Mouse (Mus musculus) thymus, postnatal 36 days (tissue): Measurements from ENCODE around the gene Uhrf2.
"Not testable (repeated sequence)": the region's sequence is repeated elsewhere in the genome, so short reads cannot be mapped to it uniquely, and the experiment has no call there.

Source experiments
- DNase-seq, 2 experiments: peaks; one replicate each; pipeline ENCODE4 v3.0.0; 2022; ENCODE audit warnings: mixed read lengths in 2 of 2

Gene Uhrf2

DNA sequence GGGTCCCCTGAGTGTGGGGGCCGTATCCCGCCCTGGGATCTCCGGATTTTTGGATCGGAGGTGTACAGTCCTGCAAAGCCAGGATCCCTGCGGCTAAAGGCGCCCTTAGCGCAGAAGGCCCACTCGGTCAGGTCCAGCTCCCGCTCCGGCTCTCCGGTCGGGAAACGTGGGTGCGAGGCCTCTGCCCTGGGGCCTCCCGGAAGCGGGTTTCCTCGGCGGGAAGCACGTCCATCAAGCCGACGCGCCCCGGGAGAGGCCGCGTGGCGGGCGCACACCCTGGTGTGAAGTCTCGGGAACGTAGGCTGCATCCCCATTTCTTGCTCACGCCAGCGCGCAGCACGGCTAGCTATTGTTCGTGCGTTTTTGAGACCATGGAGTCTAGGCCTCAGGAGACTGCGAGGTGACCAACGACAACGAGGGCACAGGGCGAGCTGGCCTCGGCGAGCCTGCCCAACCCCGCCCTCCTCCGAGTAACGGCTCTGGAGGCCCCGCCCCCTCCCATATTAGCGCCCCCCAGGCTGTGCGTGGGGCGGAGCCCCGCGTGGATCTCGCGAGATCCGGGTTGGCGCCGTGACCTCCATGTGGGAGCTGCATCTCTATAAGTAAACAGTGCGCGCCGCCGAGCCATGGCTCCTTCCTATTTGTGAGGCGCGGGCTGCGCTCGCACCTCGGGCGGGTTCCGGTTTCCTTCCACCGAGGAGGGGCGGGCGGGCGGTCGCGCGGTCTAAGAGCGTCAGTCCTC, at the start of gene Uhrf2:
Uhrf2 (plus strand) TSS at position 620 of the 742 bp plus-strand sequence.
- DNase-seq, result peak; percentile 97

DNA sequence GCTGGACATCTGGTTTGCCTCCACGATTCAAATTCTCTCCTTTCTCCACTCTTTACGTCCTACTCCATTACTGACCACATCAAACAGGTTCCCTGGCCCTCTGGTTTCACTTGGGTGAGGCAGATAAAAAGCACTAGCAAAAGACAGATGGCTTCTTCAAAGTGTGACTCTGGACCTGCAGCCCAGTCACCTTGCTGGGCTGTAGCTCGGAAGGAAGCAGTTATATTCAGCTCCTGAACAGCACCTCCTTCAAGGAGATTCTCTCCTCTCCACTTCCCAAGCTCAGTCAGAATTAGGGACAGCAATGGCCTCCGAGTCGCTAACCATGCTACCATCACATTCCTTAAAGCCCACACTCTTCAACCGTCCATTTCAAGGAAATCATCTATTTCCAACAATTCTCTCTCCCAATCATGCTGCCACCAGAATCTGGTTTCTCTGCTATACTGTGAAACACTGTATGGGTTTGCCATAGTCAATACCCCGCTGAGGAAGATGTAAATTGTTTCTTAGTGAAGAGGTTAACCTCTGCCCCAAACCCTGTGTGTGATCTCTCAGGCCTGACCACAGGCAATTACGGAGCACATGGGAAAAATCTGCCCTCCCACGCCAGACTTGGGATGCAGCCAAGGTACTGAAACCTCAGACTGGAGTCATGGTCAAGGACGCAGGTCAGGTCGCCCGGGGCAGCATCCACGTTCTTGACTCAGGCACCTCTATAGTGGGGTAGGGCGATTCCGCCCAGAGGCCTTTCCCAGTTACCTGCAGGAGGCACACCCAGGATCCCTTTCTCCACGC, 45.9 kb upstream of the Uhrf2 start:
- DNase-seq, result no peak

DNA sequence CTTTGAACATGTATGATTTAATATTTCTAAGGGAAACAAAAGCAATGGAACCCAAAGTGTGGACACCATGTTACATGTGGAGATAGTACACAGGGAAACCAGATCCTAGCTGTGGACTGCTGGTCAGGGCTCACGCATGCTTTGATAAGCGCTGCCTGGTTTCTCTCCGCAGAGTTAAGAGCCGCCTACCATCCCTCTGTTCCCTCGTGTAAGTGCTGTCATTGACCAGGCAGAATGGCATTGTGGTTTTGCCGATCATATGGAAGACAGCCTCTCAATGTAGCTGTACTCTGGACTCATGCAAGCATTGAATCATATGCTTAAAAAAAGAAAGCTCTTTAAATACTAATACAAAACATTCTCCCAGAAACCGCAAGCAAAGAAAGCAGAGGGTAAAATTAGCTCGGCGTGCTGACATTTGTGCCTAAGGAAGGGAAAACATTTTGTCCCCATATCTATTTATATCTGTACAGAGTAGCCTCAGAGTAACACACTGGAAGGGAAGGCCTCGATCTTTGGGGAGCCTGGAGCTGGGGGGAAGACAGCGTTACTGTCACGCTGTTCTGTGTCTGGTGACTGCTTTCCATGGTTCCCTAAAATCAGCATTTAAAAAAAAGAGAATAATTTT, 43.7 kb upstream of the Uhrf2 start:
- no peak for DNase-seq

DNA sequence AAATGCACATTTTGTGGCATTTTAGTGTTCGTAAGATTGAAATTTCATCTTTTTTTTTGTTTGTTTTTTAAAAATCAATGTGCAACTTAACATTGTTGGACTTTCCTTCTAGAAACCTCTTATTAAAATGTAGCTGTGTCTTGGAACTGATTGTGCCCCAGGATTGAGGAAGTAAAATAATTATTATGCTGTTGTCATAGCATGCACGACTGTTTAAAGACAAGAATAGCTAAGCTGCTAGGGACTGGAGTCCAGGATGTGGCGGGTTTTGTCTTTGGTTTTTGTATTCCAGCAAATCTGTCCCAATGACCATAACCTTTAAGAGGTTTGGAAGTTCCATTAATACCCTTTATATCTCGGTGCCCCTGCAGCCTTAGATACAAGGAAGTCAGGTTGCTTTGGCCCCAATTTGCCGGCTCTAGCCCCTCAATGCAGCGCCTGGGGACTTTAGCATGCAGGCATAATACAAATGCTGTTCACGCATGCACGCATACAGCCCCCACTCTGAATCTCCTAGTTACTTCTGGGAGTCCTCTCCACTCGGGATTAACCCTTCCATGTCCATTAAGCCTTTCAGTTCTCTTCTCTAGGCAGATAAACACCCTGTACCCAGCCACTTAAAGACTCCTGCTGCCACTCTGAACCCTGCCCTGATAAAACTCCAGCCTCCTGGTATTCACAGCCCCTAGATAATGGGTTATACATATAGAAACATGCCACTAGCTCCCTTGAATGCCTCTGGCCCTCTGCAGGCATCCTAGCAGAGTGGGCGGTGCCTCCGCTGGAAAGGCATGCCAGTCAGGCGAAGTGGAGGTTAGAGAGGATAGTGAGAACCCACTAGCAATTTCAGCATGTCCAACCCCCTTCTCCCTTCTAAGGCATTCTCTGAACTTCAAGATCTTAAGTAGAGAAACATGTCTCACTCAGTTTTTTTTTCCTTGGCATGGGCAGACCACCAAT, 29.6 kb upstream of the Uhrf2 start:
- DNase-seq, result no peak

DNA sequence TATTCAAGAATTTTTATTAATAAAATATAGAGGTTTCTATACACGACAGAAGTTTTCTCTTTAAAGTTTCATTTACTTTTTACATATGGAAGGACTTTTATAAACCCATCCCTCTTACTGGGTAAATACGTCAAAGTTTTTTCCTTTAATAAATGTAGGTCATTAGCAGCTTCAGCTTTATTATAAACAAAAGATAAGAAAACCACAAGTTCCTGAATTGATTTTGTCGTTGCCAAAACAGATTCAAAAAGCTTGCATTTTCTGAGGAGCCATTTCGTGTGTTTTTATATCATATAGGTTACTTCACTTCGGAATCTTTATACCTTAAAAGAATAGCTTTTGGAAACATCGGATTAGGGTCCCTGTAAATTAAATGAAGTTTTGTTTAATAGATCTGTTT, 28.8 kb upstream of the Uhrf2 start:
- DNase-seq, result no peak

DNA sequence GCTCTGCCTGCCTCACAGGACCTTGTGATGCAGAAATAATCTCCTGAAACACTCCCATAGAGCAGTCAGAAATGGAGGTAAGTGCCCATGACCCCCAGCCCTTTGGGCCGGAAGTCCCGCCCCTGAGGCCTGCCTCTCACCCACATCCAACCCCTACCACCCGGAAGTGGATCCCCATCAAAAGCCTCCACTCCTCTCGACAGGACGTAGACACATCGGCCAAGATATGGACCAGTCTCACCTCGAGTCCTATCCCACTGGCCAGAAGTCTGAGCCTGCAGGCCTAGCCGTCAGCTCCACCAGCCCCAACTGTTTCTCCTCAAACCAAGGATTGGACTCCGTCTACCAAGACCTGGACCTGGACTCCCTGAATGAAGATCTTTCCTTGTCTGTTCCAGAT, 26.7 kb upstream of the Uhrf2 start, which contains the start of gene Trpd52l3:
Trpd52l3 (plus strand) TSS at position 170 of the 400 bp plus-strand sequence.
- no peak for DNase-seq

DNA sequence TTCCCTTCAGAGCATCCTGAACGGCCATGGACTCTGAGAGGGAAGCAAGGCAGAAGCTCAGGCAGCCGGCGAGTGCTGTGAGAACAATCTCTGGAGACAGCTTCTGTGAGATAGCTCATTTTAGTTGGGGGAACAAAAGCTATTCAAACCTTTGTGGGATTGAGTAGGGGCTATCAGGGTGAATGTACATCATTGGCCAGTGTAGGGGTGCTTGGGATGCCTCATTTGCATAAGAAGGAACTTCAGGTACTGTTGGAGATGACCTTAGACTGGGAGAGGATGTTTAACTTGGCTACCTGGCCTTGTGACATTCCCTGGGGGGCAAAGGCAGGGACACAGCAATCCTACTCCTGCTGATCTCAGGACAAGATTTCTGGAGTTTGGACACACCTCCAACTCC, 23.9 kb upstream of the Uhrf2 start:
- no peak for DNase-seq

DNA sequence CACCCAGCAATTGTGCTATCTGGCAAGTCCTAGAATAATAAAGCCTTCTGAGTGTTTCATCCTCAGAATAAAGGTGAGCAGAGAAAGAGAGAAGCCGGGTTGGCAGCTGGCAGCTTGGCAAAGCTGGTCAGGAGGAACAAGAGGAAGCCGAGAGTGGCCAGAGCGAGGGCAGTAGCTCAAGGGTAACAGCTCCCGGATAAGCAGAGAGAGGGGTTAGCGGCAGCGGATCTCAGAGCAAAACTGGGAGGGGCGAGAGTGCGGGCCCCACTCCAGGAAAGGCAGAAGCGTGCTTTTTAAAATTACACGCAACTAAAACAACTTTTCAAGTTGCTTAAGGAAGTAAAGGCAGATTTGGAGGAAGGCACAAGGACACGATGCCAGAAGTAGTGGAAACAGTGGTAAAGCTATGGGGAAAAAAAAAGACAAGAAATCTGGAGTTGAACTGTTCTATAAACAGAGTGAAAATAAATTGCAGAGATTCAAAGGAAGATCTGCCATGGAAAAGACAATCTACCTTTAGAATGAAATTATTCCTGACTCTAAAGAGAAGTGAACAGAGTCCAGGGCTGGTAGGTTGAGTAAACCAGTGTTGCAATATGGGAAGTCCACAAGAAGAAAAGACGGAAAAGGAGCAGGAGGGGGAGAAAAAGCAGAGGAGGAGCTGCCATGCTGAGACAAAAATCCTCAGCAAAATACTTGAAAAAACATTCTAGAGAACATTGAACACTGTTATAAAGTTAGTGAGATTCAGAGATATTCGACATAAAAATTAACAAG, 19.6 kb upstream of the Uhrf2 start:
- DNase-seq, result no peak

DNA sequence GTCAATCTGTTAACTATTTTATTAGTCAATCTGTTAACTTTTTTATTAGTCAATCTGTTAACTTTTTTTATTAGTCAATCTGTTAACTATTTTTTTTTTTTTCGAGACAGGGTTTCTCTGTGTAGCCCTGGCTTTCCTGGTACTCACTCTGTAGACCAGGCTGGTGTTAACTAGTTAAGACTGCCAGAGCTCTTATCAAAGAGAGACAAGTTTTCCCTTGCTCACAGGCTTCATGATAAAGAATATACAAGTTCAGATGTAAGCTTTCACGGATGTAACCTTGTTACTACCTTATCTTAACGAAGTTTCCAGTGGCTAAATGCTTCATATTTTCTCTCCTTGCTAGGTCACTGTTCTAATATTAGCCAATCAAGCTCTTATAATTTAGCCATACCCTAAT, 16.0 kb upstream of the Uhrf2 start:
- no peak for DNase-seq

DNA sequence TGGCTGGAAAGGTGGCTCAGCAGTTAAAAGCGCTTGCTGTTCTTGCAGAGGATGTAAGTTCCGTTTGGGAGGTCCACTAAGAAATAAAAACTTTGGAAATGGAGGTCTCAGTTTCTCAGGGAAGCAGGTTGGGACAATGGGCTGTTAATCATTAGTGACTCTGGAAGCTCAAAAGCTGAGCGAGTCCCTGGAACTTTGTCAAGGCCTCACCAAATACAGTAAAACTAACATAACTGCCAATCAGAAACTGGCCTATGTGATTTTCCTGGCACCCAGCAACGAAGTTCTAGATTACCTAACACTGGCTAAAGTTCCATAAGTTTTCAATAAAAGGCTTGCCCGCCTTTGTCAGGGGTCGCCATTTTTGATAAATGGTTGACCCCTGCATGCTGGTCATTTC, 14.2 kb upstream of the Uhrf2 start:
- no peak for DNase-seq

DNA sequence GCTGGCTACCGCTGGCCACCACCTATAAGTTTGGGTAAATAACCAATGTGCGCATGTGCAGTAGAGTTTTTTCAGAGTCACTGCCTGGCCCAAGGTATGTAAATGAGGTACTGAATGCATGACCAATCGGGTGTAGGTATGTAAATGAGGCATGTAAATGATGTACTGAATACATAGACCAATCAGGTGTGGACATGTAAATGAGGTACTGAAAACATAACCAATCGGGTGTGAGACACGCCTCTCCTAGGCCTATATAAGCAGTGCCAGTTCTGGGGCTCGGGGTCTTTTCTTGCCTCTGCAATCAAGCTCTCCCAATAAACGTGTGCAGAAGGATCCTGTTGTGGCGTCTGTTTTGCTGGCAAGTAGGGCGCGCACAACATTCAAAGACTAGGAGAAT, 6.9 kb upstream of the Uhrf2 start:
- DNase-seq, result not testable (repeated sequence)

DNA sequence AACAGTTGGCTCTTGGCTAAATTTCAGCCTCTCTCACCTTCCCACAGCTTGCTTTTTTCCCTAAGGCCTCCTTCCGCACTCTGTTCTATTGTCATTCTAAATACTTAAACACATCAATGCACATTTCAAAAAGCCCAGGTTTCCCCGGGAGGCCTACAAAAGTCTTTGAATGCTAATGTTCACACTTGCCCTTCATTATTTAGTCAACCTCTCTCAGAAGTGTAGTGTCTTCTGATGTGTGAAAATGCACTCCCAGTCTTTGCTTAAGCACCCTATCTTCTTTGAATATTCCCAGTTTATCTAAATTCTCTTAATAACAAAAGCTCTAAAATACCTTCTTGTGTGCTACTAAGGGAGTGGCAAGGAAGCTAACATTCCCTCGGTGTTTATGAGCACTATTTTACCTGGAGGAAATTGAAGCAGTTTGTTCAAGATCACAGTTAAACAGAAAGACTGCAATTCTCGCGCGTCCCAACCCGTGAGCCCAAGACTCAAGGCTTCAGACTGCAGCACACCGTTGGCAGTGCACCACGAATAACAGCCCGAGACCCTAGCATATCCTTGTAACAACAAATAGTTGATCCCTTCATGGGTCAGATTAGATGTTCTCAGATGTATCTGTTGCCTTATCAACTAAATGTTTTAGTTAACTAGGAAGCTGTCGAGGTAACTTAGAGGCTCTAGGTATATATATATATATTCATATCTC, 1.2 kb upstream of the Uhrf2 start:
- no peak for DNase-seq

DNA sequence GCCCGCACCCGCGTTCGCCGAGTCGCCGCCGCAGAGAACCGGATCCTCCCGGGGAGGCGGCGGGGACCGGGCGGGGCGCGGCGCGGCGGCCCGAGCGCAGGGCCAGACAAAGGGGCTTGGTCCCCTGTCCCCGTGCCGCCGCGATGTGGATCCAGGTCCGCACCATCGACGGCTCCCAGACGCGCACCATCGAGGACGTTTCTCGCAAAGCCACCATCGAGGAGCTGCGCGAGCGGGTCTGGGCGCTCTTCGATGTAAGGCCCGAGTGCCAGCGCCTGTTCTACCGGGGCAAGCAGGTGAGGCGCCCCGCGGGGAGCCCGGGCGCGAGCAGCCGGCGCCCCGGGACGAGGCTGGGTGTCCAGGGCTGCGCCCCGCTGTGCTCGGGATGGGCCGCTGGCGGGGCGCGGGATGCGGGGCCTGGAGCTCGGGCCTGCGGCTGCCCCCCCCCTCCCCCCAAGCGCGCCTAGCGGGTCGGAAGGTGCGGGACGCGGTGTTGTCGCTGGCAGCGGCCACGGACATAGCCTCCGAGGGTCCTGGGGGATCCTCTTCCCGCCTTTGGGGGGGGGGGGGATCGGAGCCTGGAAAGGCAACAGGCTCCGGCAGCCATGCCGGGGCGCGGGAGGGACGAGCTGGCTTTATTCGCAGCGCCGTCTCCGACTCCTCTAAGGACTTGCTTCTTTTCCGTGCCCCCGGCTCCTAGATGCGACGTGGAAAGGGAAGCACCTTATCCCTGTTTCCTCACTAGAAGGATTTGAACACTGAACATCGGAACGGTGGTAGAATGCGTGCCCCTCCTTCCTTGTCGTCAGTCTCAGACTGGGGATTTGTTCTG, 539 bp downstream of the Uhrf2 start:
- DNase-seq, result peak in 1 of 2 experiments; percentile 14

DNA sequence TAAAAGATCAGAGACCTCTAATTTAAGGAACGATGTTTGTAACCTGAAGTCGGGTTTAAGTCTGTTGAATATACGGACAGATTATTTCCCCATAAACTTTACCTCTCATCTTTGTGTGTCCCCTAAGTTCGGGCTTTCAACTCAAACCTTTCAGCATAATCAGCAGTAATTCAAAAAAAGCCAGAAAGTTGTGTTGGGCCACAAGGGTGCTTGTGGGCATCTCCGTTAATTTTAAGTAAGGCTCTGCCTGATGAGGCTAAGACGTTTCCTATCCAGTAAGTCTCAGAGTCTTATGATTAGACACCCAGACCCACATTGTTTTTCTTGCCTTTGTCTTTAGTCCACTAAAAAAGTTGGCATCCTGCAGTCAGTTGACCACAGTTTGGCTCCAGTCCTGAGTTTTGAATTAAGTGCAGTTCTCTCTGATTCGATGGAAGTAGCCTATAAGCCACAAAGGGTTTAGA, 1.2 kb downstream of the Uhrf2 start:
- DNase-seq, result no peak

DNA sequence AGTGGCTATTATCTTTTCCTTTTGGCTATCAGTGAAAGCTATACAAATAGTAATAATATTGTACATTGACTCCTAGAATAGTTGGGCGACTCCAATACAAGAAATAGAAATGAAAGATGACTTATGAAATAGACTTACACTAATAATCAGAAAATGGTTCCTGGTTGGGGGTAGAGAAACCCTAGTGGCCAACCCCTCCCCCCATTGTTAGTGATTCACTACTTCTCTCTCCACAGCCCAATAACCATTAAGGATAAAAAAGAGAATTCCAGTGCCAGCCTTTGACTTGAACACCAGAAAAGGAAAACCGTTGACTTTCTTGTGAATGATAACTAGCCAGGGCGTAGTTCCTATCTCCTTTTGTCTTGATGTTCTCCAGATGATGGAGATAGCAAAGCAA, 1.9 kb downstream of the Uhrf2 start:
- DNase-seq, result no peak

DNA sequence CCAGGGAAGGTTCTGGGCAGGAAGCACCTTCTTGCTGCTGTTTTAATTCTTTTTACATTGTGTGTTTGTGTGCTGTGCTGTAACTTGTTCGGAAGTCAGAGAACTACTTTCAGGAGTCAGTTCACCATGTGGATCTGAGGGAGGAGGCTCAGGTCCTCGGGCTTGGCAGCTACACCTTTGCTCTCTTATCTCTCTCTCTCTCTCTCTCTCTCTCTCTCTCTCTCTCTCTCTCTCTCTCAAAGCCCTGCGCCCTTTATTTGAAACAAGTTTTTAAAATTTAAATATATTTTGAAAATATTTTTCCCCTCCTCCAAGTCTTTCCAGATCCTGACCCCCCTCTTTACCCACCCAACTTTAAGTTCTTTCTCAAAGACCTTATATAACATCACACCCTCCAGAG, 5.0 kb downstream of the Uhrf2 start:
- no peak for DNase-seq

DNA sequence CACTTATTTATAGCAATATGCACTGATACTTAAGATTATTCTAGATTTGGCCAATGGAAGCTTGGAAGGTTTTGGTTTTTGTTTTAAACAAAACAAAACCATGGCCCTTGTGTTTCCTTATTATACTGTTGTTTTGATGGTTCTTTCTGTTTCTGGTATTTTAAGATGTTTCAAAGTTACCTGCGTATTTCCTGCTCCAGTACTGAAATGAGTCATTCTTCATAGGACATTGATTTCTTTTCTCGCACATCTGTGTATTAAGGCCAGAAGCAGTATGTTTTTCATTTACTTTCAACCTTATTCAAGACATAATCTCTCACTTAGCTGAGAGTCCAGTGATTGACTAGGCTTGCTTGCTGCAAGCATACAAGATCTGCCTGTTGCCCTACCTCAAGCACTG, 13.4 kb downstream of the Uhrf2 start:
- DNase-seq, result no peak

DNA sequence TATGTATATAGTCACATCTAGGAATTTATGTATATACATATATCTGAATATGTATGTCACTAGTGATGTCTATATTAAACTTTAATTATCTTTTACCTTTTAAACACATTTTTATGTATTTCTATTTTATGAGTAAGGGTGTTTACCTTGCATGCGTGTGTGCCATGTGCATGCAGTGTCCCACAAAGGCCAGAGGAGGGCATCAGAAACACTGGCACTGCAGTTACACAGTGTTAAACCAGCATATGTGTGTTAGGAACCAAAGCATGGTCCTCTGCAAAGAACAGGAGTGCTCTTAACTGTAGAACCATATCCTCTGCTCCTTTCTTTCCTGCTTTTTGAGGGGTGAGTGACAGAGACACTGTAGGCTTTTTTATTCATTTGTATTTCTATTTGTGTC, 14.3 kb downstream of the Uhrf2 start:
- no peak for DNase-seq

DNA sequence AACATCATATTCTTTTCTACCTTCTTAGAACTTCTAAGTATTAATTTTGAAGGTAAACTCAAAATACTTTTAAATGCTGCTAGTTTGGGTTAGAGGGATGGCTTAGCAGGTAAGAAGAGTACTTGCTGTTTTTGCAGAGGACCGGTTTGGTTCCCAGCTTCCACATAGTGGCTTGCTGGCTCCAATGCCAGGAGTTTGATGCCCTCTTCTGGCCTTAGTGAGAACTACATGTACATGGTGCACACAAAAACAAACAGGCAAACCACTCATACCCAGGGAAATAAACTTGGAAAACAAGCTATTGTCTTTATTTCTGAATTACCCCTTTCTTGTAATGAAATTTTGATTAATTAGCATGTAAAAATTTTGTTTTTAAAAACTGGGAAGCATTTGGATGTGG, 15.5 kb downstream of the Uhrf2 start:
- DNase-seq, result peak; percentile 15 to 19

DNA sequence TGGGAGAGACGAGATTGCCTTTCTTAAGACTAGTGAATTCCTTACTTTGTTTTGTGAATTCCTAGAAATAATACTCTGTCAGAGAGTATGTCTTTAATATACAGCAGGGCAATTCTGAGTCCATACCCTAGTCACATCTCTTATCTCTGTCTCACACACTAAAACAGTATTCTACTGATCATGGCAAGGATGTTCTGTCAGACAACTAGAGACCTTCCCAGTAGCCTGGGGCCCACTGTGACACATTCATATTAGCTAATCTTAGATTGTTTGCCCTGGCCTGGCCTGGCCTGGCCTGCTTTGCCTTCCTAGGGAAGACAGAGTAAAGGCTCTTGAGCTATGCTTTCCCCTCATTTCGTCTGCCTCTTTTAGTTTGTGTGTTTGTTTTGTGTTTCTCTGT, 20.3 kb downstream of the Uhrf2 start:
- no peak for DNase-seq
